8 mouse cellular contexts compared by ENCODE assay signal in genomic region chr13:107207354-107208181, GRCm38 (mm10).
DNase-seq lines count a peak whose midpoint lies in the region; ATAC-seq lines count a peak whose summit lies in the region.

No protein-coding gene starts in this region.

- H3K27me3 ChIP-seq in hindbrain, embryonic 16.5 days (replicated peaks; ENCODE audit: control insufficient read depth, insufficient read depth, low read length) = no peaks in the 10 kb centered on the region
- H3K27me3 ChIP-seq in midbrain, embryonic 10.5 days (ENCODE audit: low read depth, poor library complexity, severe bottlenecking) = 0 out of 2 replicates have a peak, but pooled peaks cover 18% of the 10 kb centered on the region

- WGBS in hindbrain, embryonic 16.5 days = 20% methylated on average over 20 of the region's 20 CpGs
- WGBS in midbrain, embryonic 10.5 days = 51% methylated on average over 20 of the region's 20 CpGs

- peak overlapping the region; percentile 70 for H3K27ac ChIP-seq in hindbrain, embryonic 16.5 days (ENCODE audit: low read depth, low read length)
- H3K27ac ChIP-seq in midbrain, embryonic 10.5 days (replicated peaks) = peak overlapping the region; percentile 82

- H3K4me3 ChIP-seq in hindbrain, embryonic 16.5 days (ENCODE audit: low read length) = peak overlapping the region; percentile 38
- peak overlapping the region; percentile 40 for H3K4me3 ChIP-seq in midbrain, embryonic 10.5 days

- H3K4me1 ChIP-seq in hindbrain, embryonic 16.5 days (ENCODE audit: control insufficient read depth, insufficient read depth, low read depth, low read length) = peaks cover 3% of the 10 kb centered on the region; the same call in 1 of the 2 replicates
- H3K4me1 ChIP-seq in midbrain, embryonic 10.5 days = peaks cover 32% of the 10 kb centered on the region

- ATAC-seq in hindbrain, embryonic 16.5 days = peak; percentile 97

- DNase-seq in NIH3T3 (ENCODE audit: low read depth) = peak; percentile 44
- DNase-seq in cerebellum, postnatal 10 days = peak; percentile 77 to 89
- DNase-seq in frontal cortex, postnatal 14 days (ENCODE audit: low spot score in 2 of 2) = peak; percentile 43 to 50
- peak; percentile 45 to 53 for DNase-seq in layer of hippocampus, postnatal 25 days (ENCODE audit: extremely low spot score in 1 of 2, low spot score in 1 of 2)
- peak; percentile 78 for DNase-seq in midbrain, embryonic 10.5 days (ENCODE audit: low spot score)
- peak; percentile 66 for DNase-seq in right cerebral cortex, postnatal 4 days
- DNase-seq in thymus, postnatal 36 days = no peak

- no peaks in the 10 kb centered on the region for H3K9me3 ChIP-seq in hindbrain, embryonic 16.5 days (ENCODE audit: control insufficient read depth, low read length)
- H3K9me3 ChIP-seq in midbrain, embryonic 10.5 days (replicated peaks) = no peaks in the 10 kb centered on the region

- peak overlapping the region; percentile 54 for H3K9ac ChIP-seq in hindbrain, embryonic 16.5 days (ENCODE audit: low read depth, low read length)

- no peaks in the 10 kb centered on the region for H3K36me3 ChIP-seq in hindbrain, embryonic 16.5 days (ENCODE audit: control insufficient read depth, insufficient read depth, low read length)
- H3K36me3 ChIP-seq in midbrain, embryonic 10.5 days = no peaks in the 10 kb centered on the region

- H3K4me2 ChIP-seq in hindbrain, embryonic 16.5 days (ENCODE audit: low read length) = peak overlapping the region; percentile 67

Comparison
In these comparisons a context has a peak if more than half of its experiments do, and no peak if none do; other contexts are left out.
1. DNase-seq: peak in NIH3T3 (single experiment), cerebellum, postnatal 10 days (2 of 2), frontal cortex, postnatal 14 days (2 of 2), layer of hippocampus, postnatal 25 days (2 of 2), midbrain, embryonic 10.5 days (single experiment) and right cerebral cortex, postnatal 4 days (single experiment); none in thymus, postnatal 36 days (0 of 2).